11 mouse cellular contexts compared by ENCODE assay signal in genomic region chr15:82035904-82036689, GRCm38 (mm10). TPM values are rescaled to one million over a fixed set of nuclear protein-coding genes. Genes with fewer than 3 reads are reported as not detected.
DNase-seq lines count a peak whose midpoint lies in the region; ATAC-seq lines count a peak whose summit lies in the region.
"Had no signal": no experiment of that assay in that cellular context is flagged by ENCODE, and none has a peak within 500 bp of the region (broad histone marks: within the 10 kb centered on the region; RNA-seq: fewer than 3 reads in every experiment).

No protein-coding gene starts in this region.

- DNase-seq in forebrain, embryonic 14.5 days (ENCODE audit: low spot score): peak; percentile 49
- peak; percentile 33 for DNase-seq in limb, embryonic 11.5 days (ENCODE audit: low spot score)
- DNase-seq in limb, embryonic 10.5 days (ENCODE audit: low spot score): no peak
- DNase-seq in NIH3T3 (ENCODE audit: low read depth): peak; percentile 78
- peak; percentile 65 for DNase-seq in lung, postnatal 10 days
- no peak for DNase-seq in ovary, postnatal 36 days (ENCODE audit: low spot score)
- no peak for DNase-seq in cerebellum, postnatal 4 days (ENCODE audit: low spot score in 2 of 2)

- no peak overlapping the region for H3K9ac ChIP-seq in forebrain, embryonic 14.5 days (ENCODE audit: low read length)
- no peak overlapping the region for H3K9ac ChIP-seq in forebrain, embryonic 16.5 days (replicated peaks; ENCODE audit: low read depth, low read length)
- no peak overlapping the region for H3K9ac ChIP-seq in limb, embryonic 11.5 days (ENCODE audit: low read length)
- H3K9ac ChIP-seq: embryonic facial prominence, embryonic 13.5 days; heart, embryonic 15.5 days had no signal

- H3K4me1 ChIP-seq in forebrain, embryonic 14.5 days (ENCODE audit: control insufficient read depth, insufficient read depth, low read length): no peaks in the 10 kb centered on the region
- H3K4me1 ChIP-seq in forebrain, embryonic 16.5 days (replicated peaks; ENCODE audit: control insufficient read depth, insufficient read depth, low read length): no peaks in the 10 kb centered on the region
- no peaks in the 10 kb centered on the region for H3K4me1 ChIP-seq in limb, embryonic 11.5 days (ENCODE audit: control insufficient read depth, insufficient read depth, low read length)
- H3K4me1 ChIP-seq in limb, embryonic 10.5 days: no peaks in the 10 kb centered on the region
- H3K4me1 ChIP-seq: embryonic facial prominence, embryonic 13.5 days; heart, embryonic 15.5 days had no signal

- H3K27me3 ChIP-seq in forebrain, embryonic 14.5 days (replicated peaks; ENCODE audit: control insufficient read depth, insufficient read depth, low read length): no peaks in the 10 kb centered on the region
- no peaks in the 10 kb centered on the region for H3K27me3 ChIP-seq in forebrain, embryonic 16.5 days (replicated peaks; ENCODE audit: control insufficient read depth, insufficient read depth, low read length)
- no peaks in the 10 kb centered on the region for H3K27me3 ChIP-seq in limb, embryonic 11.5 days (ENCODE audit: control insufficient read depth, insufficient read depth, low read length)
- H3K27me3 ChIP-seq in limb, embryonic 10.5 days (ENCODE audit: low read depth, poor library complexity, severe bottlenecking): no peaks in the 10 kb centered on the region
- H3K27me3 ChIP-seq: embryonic facial prominence, embryonic 13.5 days; heart, embryonic 15.5 days had no signal

- no peak overlapping the region for H3K27ac ChIP-seq in forebrain, embryonic 14.5 days (ENCODE audit: low read depth, low read length)
- H3K27ac ChIP-seq in forebrain, embryonic 16.5 days (ENCODE audit: low read length): no peak overlapping the region
- no peak overlapping the region for H3K27ac ChIP-seq in limb, embryonic 11.5 days (replicated peaks; ENCODE audit: low read depth, low read length)
- no peak overlapping the region for H3K27ac ChIP-seq in limb, embryonic 10.5 days
- H3K27ac ChIP-seq: embryonic facial prominence, embryonic 13.5 days; heart, embryonic 15.5 days had no signal

- 85% methylated on average over 12 of the region's 12 CpGs for WGBS in forebrain, embryonic 14.5 days
- 82% methylated on average over 12 of the region's 12 CpGs for WGBS in forebrain, embryonic 16.5 days
- 82% methylated on average over 12 of the region's 12 CpGs for WGBS in limb, embryonic 11.5 days
- WGBS in limb, embryonic 10.5 days: 88% methylated on average over 12 of the region's 12 CpGs

- peaks cover 75% of the 10 kb centered on the region for H3K36me3 ChIP-seq in forebrain, embryonic 14.5 days (ENCODE audit: control insufficient read depth, insufficient read depth, low read length)
- peaks cover 14% of the 10 kb centered on the region for H3K36me3 ChIP-seq in forebrain, embryonic 16.5 days (ENCODE audit: control insufficient read depth, insufficient read depth)
- H3K36me3 ChIP-seq in limb, embryonic 11.5 days (ENCODE audit: control insufficient read depth, insufficient read depth, low read length): peaks cover 16% of the 10 kb centered on the region; the same call in 1 of the 2 replicates
- H3K36me3 ChIP-seq in limb, embryonic 10.5 days: peaks cover 96% of the 10 kb centered on the region

- no peak overlapping the region for H3K4me2 ChIP-seq in forebrain, embryonic 14.5 days (ENCODE audit: low read length)
- no peak overlapping the region for H3K4me2 ChIP-seq in forebrain, embryonic 16.5 days (ENCODE audit: low read length)
- H3K4me2 ChIP-seq in limb, embryonic 11.5 days (ENCODE audit: low read depth, severe bottlenecking): no peak overlapping the region
- H3K4me2 ChIP-seq: embryonic facial prominence, embryonic 13.5 days; heart, embryonic 15.5 days had no signal

- H3K4me3 ChIP-seq in forebrain, embryonic 14.5 days (ENCODE audit: low read depth, low read length): no peak overlapping the region
- no peak overlapping the region for H3K4me3 ChIP-seq in forebrain, embryonic 16.5 days (replicated peaks; ENCODE audit: low read length)
- no peak overlapping the region for H3K4me3 ChIP-seq in limb, embryonic 11.5 days (ENCODE audit: low read depth, low read length)
- no peak overlapping the region for H3K4me3 ChIP-seq in limb, embryonic 10.5 days
- H3K4me3 ChIP-seq: embryonic facial prominence, embryonic 13.5 days; heart, embryonic 15.5 days had no signal

- ATAC-seq in forebrain, embryonic 14.5 days: no peak
- ATAC-seq in forebrain, embryonic 16.5 days: no peak
- no peak for ATAC-seq in limb, embryonic 11.5 days (ENCODE audit: insufficient number of reproducible peaks, low FRiP score, low TSS enrichment, low read depth)

- no peaks in the 10 kb centered on the region for H3K9me3 ChIP-seq in forebrain, embryonic 14.5 days (replicated peaks; ENCODE audit: control insufficient read depth, low read length)
- no peaks in the 10 kb centered on the region for H3K9me3 ChIP-seq in forebrain, embryonic 16.5 days (ENCODE audit: control insufficient read depth, low read length)
- H3K9me3 ChIP-seq in limb, embryonic 11.5 days (ENCODE audit: control insufficient read depth, low read length): no peaks in the 10 kb centered on the region
- no peaks in the 10 kb centered on the region for H3K9me3 ChIP-seq in limb, embryonic 10.5 days (replicated peaks)
- H3K9me3 ChIP-seq: embryonic facial prominence, embryonic 13.5 days; heart, embryonic 15.5 days had no signal

RNA-seq across cellular contexts. Expression of gene Desi1, which starts 2.4 kb away (rescaled TPM):
- polyA plus RNA-seq in forebrain, embryonic 14.5 days (2014; fragmentation: Nextera tagmentation; extraction: Ambion mirVana): 33.4 and 39.5 TPM in 2 replicates
- polyA plus RNA-seq in forebrain, embryonic 16.5 days (2015; fragmentation: Nextera tagmentation; extraction: Ambion mirVana): 45.4 and 47.4 TPM in 2 replicates
- 34.4 and 37.7 TPM in 2 replicates for polyA plus RNA-seq in limb, embryonic 11.5 days (2014; fragmentation: Nextera tagmentation; extraction: Ambion mirVana)
- 33.7 and 40.3 TPM in 2 replicates for polyA plus RNA-seq in limb, embryonic 10.5 days (2016; fragmentation: Nextera tagmentation; extraction: Ambion mirVana)

RNA-seq across cellular contexts. Expression of gene Snu13, which starts 11.3 kb away (rescaled TPM):
- polyA plus RNA-seq in forebrain, embryonic 14.5 days (2014; fragmentation: Nextera tagmentation; extraction: Ambion mirVana): 295 and 348 TPM in 2 replicates
- 284 and 285 TPM in 2 replicates for polyA plus RNA-seq in forebrain, embryonic 16.5 days (2015; fragmentation: Nextera tagmentation; extraction: Ambion mirVana)
- 326 and 338 TPM in 2 replicates for polyA plus RNA-seq in limb, embryonic 11.5 days (2014; fragmentation: Nextera tagmentation; extraction: Ambion mirVana)
- 379 and 421 TPM in 2 replicates for polyA plus RNA-seq in limb, embryonic 10.5 days (2016; fragmentation: Nextera tagmentation; extraction: Ambion mirVana)

RNA-seq across cellular contexts. Expression of gene 4930407I10Rik, which starts 22.9 kb away (rescaled TPM):
- polyA plus RNA-seq in forebrain, embryonic 14.5 days (2014; fragmentation: Nextera tagmentation; extraction: Ambion mirVana): not detected in 2 replicates
- not detected in 2 replicates for polyA plus RNA-seq in forebrain, embryonic 16.5 days (2015; fragmentation: Nextera tagmentation; extraction: Ambion mirVana)
- 0.04 TPM in 1 of 2 replicates, not detected in the other for polyA plus RNA-seq in limb, embryonic 11.5 days (2014; fragmentation: Nextera tagmentation; extraction: Ambion mirVana)
- not detected in 2 replicates for polyA plus RNA-seq in limb, embryonic 10.5 days (2016; fragmentation: Nextera tagmentation; extraction: Ambion mirVana)
- polyA plus RNA-seq: heart, embryonic 15.5 days; liver, embryonic 16.5 days had no signal

RNA-seq across cellular contexts. Expression of gene Mei1, which starts 33.7 kb away (rescaled TPM):
- not detected in 2 replicates for polyA plus RNA-seq in forebrain, embryonic 14.5 days (2014; fragmentation: Nextera tagmentation; extraction: Ambion mirVana)
- not detected in 2 replicates for polyA plus RNA-seq in forebrain, embryonic 16.5 days (2015; fragmentation: Nextera tagmentation; extraction: Ambion mirVana)
- polyA plus RNA-seq in limb, embryonic 11.5 days (2014; fragmentation: Nextera tagmentation; extraction: Ambion mirVana): 0.05 and 0.14 TPM in 2 replicates
- polyA plus RNA-seq in limb, embryonic 10.5 days (2016; fragmentation: Nextera tagmentation; extraction: Ambion mirVana): not detected in 2 replicates
- polyA plus RNA-seq: embryonic facial prominence, embryonic 13.5 days; heart, embryonic 15.5 days; liver, embryonic 16.5 days had no signal

RNA-seq across cellular contexts. Expression of gene Xrcc6, which starts 48.5 kb away (rescaled TPM):
- 55.4 and 56.9 TPM in 2 replicates for polyA plus RNA-seq in forebrain, embryonic 14.5 days (2014; fragmentation: Nextera tagmentation; extraction: Ambion mirVana)
- 63.0 and 63.1 TPM in 2 replicates for polyA plus RNA-seq in forebrain, embryonic 16.5 days (2015; fragmentation: Nextera tagmentation; extraction: Ambion mirVana)
- polyA plus RNA-seq in limb, embryonic 11.5 days (2014; fragmentation: Nextera tagmentation; extraction: Ambion mirVana): 91.0 and 105 TPM in 2 replicates
- polyA plus RNA-seq in limb, embryonic 10.5 days (2016; fragmentation: Nextera tagmentation; extraction: Ambion mirVana): 112 and 113 TPM in 2 replicates

Comparison
In these comparisons a context has a peak if more than half of its experiments do, and no peak if none do; other contexts are left out.
1. DNase-seq: peak in forebrain, embryonic 14.5 days (single experiment), limb, embryonic 11.5 days (single experiment), NIH3T3 (single experiment) and lung, postnatal 10 days (single experiment); none in limb, embryonic 10.5 days (single experiment), ovary, postnatal 36 days (single experiment) and cerebellum, postnatal 4 days (0 of 2).